Mouse (Mus musculus): ENCODE data around the gene Pemt. TPM values are rescaled to one million over a fixed set of nuclear protein-coding genes. Genes with fewer than 3 reads are reported as not detected.

Gene Pemt
- total RNA-seq (2021): 1 to 10 TPM; 6.3 to 8.0 TPM
- long read RNA-seq, experiment 1: 0 reads
- long read RNA-seq, experiment 2, partial matches to known transcripts: 0 of 4 reads
- long read RNA-seq, experiment 2, other reads (novel, unspliced or antisense): 2 of 4 reads

DNA sequence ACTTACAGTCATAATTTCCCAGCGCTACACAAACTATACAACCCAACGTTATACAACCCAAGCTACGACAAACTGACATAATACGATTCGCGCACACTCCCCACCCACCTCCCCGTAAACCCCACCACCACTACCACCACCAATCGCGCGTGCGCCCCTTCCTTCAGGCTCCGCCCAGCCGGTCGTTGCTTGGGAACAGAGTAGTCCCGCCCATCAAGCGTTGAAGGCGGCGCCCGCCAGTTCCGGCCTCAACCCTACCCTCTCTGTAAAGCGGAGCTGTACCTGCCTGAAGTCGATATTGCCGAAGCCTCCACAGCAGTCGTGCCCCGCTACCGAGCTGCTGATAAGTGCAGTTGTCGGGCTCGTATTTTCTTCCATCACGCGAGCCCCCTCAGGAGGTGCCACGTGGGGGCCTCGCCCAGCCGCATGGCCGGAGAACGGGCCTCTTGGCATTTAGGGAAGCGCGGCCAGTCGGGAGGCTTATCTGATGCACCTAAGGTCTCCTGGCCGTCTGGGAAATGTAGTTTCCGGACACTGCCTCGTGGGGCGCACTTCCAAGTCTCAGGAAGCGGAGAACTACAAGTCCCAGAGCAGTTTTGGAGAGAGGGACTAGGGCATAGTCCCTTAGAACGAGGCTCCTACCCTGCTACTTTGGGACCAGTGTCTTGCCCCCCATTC lies at the start of gene Pemt:
Gene Pemt, minus strand, starts transcription at position 432 of the 678 bp plus-strand sequence.
- DNase-seq (ENCODE audit: low spot score in 2 of 2): peak; percentile 96

DNA sequence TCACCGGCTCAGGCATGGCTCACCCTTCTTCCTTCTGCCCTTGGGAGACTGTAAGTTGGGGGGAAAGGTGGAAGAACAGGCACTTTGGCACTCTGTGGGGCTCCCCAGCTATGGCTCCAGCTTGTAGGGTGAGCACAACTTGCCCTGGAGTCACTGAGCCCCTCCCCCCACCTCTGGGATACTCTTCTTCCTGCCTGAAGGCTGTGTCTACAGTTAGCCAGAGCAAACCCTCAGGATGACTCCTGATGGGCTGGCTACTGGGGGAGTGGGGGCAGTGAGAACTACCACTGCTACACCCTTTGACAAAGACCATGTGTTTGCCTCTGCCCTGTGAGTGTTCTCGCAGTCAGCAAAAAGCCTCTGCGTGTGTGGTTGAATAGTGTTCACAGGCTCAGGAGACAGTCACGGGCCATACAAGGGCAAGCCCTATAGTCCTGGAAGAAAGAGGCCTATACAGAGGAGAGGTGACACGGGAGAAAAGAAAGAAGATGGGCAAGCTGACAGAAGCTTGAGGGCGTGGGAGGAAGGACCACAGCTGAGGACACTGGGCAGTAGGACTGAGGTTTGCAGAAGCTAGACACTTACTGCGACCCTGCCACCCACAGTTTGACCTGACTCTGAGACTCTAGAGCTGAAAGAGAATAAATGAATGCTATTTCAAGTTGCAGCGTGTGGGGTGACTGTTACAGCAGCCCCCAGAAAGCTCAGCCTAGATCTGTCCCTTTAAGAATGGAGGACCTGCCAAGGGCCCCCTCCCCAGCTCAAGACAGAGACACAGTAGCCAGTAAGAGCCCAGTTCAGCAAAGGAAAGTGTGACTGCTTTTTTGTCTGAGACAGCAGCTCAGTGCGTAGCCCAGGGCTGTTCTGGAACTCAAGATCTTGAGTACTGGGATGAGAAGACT lies 48.9 kb upstream of the Pemt start:
- DNase-seq (ENCODE audit: low spot score in 2 of 2): no peak

DNA sequence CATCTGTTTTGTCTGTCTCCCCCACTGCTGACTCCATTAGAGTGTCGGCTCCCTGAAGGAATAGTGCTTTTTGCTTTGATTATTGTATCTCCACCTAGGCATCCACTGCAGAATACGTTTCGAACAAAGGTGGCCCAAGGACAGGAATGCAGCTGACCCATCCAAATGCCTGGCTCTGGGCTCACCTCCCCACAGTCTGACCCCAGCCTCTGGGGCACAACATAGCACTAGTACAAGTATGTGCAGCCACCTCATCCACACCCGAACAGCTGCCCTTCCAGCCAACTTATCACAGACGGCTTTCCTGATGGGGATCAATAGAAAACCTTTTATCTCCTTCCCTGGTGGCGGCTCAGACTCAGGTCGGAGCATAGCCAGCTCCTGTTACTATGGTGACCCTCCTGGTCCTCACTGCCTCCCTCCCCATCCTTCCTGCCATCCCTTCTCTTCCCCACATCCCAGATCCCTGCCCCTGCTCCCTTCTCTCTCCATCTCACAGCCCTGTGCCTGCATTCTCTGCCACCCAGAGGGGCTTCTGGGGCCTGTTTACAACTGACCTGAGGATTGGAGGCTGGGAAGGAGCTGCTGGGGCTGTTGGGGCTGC lies 47.8 kb upstream of the Pemt start:
- DNase-seq (ENCODE audit: low spot score in 2 of 2): no peak

DNA sequence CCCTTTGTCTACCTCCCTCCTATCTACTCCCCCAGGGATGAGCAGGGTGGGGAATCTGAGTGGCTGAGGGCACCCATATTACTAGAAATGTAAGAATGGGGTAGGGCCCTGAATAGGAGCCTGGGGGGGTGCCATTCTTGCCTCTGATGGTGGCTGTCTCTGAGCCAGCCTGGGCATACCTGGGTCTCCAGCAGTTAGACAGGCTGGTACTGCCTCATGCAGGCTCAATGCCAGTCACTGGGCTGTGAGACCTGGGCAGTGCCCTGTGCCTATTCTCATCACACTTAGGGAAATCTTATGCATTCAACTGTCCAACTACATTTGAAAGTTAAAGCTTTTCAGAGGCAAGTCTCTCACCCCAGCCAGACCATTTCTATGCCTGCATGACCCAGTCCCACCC lies 46.9 kb upstream of the Pemt start:
- DNase-seq (ENCODE audit: low spot score in 2 of 2): no peak

DNA sequence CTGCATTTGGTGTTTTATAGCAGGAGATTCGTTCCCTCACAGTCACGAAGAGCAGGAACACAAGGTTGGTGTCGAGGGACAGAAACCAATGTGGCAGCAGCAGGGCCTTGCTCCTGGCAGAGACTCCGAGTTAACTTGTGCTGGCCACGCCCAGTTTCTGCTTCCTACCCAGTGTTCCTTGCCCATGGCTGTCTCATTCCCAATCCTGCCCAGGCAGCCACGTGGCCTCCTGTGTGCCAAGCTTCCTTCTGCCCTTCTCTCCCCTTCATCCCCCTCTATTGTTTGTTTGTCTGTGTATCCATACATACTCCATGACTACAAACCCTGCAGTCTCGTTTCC lies 45.1 kb upstream of the Pemt start:
- DNase-seq (ENCODE audit: low spot score in 2 of 2): no peak

DNA sequence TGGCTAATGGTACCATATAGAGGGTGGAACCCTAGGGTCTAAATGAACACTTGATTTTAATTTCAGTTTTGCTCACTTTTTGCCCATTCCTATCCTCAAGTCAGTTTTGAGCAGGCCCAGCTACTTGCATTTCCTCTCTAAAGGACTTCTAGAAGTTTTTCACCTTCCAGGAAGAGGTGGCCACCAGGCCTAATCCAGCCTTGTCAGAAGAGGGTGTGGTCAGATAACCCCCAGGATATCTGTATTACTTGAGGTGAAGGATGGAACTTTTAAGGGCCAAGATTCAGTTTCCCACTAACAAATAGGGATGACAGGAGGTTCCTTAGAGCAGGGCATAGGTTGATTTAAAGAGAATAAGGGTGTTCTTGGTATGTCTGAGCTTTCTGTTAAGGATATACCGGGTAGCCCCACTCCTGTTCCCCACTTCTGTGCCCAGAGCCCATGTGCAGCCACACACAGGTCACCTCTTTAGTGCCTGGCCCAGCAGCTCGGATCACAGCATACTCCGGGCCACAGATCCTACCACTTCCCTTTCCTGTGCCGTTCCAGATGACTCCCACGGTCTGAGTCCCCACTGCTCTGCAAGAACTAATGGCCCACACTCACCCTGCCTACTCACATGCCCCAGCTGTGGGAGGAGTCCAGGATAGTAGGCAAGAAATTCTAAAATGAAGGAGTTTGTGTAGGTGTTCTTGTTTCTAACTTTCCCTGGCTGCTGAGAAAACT lies 44.6 kb upstream of the Pemt start:
- peak in 1 of 2 experiments; percentile 31 for DNase-seq (ENCODE audit: low spot score in 2 of 2)

DNA sequence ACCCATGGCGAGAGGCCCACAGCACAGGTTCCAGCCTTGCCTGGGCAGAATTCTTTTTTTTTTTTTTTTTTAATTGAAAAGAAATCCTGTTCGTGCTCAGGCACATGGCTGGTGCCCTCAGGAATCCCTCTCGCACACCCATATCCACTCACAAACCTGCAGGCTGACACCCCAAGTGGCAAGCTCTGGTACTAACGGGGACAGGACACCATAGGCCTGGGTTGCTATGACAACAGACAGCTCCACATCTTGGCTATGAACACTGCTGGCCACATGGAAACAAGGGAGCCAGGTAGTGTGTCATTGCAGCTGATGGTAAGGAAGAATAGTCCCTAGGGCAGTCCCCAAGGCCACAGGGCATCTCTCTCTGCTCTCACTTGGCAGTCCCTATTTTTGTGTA lies 42.7 kb upstream of the Pemt start:
- peak; percentile 30 to 48 for DNase-seq (ENCODE audit: low spot score in 2 of 2)

DNA sequence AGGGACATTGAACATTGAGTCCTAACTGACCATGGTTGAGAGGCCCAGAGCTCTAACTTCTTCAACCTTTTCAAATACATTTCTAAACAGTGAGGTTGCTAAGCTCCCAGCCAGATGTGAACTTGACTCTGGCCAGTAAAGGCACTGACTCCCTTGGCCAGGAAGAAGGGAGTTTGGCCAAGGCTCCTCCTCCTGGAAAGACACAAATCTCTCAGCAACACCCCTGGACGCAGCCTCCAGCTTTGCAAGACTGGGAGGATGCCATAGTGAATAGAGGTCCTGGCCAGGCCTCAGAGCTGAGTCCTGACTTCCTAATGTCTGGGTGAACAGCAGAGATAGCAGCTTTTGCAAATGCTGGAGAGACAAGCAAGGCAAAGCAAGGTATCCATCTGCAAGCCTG lies 40.4 kb upstream of the Pemt start:
- DNase-seq (ENCODE audit: low spot score in 2 of 2): no peak

DNA sequence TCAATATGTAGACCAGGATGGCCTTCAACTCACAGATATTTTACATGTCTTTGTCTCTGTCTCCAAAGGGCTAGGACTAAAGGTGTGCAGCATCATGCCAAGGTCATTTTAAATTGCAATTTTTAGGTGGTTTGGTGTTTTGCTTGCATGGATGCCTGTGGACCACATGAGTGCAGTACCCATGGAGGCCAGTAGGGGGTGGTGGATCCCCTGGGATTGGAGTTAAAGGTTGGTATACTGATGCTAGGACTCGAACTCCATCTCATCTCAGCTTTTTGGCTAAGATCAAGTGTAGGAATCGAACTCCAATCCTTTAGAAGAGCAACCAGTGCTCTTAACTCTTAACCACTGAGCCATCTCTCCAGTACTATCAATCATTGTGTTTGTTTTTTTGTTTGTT lies 38.3 kb upstream of the Pemt start:
- peak in 1 of 2 experiments; percentile 34 for DNase-seq (ENCODE audit: low spot score in 2 of 2)

DNA sequence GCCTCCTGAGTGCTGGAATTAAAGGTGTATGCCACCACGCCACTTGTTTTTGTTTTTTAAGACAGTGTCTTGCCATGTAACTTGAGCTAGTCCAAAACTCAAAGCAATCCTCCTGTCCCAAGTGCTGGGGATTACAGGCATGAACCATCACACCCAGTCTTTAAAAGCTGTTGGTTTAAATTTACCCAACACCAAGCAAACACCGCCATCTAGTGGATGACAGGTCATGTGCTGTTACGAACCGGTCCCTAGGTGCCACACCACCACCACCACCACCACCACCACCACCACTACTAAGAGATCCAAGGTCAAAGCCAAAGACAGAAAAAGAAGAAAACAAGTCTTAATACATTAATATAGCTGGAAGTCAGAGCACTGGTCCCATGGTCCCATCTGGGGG lies 30.5 kb upstream of the Pemt start:
- peak; percentile 76 to 85 for DNase-seq (ENCODE audit: low spot score in 2 of 2)

DNA sequence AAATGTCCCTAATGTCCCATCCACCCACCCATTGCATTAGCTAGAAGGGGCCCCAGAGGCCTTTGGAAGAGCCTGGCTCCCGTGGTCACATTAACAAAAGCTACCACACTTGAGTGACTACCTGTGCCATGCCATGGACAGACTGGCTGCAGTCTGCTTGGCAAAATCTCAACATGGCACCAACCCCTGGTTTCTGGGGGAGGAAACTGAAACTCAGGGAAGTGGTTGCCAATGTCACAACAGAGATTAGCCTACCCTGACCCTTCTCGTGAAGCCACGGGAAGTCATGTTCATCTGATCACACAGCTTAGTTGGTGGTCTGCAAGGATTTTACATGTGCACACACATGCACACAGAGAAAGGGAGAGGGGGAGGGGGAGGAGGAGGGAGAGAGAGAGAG lies 29.9 kb upstream of the Pemt start:
- DNase-seq (ENCODE audit: low spot score in 2 of 2): no peak

DNA sequence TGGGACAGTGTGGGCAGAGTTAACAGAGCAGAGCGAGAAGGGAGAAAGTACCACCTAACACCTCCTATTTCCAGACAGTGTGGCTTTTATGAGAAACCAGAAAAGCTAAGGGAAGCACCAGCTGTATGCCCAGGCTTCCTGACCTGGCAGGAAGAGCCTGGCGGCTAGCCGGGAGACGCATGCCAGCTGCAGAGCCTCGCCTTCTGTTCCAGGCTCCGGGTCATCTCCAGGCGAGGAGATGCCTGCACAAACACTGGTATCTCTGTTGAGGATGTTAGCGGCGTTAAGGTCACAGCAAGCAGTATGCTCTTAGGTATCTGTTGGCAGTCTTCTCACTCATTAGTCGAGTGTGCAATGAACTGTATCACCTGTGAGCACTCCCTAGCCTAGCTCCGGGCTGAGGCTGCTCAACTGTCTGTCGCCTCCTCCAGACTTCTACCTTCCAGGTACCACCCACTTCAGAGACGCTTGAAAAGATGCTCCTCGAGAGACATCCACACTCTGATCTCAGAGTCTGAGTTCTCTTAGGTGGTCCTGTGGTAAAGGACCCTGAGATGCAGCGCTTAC lies 27.7 kb upstream of the Pemt start:
- peak in 1 of 2 experiments; percentile 26 for DNase-seq (ENCODE audit: low spot score in 2 of 2)

DNA sequence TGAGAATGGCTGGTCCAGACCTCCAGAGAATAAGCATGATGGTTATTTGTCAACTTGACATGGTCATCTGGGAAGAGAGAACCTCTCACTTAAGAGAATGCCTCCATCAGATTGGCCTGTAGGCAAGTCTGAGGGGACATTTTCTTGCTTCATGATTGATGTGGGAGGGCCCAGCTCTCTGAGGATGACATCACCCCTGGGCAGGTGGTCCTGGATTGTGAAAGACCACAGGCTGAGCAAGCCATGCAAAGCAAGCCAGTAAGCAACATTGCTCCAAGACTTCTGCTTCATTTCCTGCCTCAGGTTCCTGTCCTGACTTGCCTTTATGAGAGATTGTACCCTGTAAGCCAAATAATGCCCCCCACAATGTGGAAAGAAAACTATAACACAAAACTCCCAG lies 26.8 kb upstream of the Pemt start:
- DNase-seq (ENCODE audit: low spot score in 2 of 2): no peak

DNA sequence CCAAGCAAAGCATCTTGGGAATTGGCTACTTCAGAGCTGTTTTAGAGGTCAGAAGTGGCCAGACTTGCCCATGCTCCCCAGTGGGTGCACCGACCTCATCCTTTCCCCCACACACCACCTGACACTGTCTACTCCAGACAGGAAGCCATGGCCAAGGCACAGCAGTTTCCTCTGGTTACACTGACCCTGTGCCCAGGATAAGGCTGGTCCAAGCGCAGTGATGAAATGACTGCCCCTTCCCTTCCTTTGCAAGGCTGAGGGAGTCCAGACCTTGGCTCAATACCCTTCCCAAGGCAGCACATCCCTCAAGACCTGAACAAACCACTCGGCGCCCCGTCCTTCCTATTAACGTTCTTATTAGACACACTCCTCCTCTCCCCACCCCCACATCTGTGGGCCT lies 24.9 kb upstream of the Pemt start:
- no peak for DNase-seq (ENCODE audit: low spot score in 2 of 2)

DNA sequence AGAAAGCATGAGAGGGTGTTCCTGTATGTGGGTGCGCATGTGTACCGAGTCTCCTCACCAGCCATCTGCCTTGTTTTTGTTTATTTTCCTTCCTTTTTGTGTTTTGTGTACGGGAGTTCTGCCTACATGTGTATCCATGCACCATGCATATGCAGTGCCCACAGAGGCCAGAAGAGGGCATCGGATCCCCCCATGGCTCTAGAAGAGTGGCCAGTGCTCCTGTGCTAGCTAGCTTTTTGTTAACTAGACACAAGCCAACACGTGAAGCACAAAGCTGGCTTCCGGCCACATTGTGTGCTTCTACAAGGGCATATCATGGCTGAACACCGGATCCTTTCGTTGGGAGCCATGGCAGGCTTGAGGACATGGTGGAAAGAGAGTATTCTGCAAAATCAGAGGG lies 24.3 kb upstream of the Pemt start:
- DNase-seq (ENCODE audit: low spot score in 2 of 2): peak in 1 of 2 experiments; percentile 36

DNA sequence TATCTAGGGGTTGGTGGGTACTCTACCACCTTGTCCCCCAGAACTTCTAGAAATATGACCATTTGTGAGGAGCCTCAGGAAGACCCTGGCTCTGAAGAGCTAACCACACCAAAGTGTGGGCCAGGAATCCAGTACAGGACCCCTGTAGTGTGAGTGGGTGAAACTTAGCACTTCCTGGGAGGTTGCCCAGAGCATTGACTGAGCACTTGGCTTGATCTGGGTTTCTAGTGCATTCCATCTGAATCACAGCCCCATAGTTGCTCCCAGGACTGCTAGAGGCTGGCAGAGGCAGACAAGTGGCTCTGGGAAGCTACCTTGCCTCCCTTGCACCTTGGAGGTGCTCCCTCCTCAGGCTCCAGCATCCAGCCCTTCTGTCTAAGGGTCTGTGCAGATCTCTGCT lies 22.3 kb upstream of the Pemt start:
- DNase-seq (ENCODE audit: low spot score in 2 of 2): no peak

DNA sequence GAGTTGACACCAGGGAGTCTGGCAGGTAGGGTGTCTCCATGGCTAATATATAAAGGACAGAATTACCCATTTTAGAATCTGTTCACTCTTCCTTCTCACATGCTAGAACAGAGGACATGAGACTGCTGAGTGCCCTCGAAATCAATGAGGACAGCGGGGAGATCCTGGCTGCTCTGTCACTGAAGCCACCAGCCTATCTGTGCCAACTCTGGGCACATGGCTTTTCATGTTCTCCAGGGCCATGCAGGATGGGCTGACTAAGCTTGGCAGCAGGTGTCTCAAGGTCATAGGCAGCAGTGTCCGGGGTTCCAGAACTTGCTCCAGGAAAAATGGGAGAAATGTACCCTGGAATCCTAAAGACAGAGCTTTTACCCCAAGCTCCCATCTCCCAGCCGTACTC lies 21.4 kb upstream of the Pemt start:
- no peak for DNase-seq (ENCODE audit: low spot score in 2 of 2)

DNA sequence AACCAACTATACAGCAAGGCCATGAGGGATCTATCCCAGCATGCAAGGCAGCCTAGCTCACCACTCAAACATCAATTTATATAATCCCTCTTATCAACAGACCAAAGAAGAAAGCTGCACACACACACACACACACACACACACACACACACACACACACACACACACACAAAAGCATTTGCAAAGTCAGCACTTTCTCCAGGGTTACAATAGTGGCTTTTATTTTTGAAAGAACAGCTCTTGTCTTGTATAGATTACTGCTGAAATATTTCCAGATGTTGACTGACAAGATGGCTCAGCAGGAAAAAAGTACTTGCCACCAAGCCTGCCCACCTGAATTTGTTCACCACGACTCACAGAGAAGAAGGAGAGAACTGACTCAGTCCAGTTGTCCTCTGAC lies 19.0 kb upstream of the Pemt start:
- no peak for DNase-seq (ENCODE audit: low spot score in 2 of 2)

DNA sequence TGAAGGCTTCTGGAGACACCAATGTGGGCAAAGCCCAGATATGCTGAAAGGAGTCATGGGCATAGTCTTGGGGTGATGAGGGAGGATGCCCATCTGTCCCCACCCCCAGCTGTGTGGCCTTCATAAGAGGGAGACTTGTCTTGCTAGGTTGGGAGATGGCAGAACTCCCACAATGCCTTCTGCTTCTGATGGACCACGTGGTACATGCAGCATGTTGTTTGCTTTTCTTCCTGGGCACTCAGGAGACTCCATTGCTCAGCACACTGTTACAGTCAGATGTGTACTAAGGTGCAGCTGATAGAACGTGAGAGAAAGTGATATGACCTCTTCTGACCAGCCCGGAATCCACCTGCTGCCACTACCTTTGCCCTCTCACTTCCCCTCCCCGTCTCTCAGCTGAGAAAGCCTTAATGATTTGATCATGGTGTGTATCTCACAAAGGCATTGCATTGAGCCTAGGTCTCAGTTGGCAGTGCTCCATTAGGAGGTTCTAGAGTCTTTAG lies 15.3 kb upstream of the Pemt start:
- no peak for DNase-seq (ENCODE audit: low spot score in 2 of 2)

DNA sequence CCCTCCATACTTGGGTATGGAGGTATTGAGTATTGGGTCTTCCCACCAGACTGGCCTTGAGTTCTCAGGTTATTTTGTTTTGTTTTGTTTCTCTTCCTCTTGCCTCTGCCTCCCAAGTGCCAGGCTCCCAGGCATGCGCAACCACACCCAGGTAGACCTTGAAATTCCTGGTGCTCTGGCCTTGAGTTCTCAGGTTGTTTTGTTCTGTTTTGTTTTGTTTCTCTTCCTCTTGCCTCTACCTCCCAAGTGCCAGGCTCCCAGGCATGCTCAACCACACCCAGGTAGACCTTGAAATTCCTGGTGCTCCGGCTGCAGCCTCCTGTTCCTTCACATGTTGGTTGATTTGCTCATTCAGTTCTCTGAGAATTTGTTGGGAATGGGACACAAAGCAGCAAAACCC lies 13.7 kb upstream of the Pemt start:
- DNase-seq (ENCODE audit: low spot score in 2 of 2): no peak

DNA sequence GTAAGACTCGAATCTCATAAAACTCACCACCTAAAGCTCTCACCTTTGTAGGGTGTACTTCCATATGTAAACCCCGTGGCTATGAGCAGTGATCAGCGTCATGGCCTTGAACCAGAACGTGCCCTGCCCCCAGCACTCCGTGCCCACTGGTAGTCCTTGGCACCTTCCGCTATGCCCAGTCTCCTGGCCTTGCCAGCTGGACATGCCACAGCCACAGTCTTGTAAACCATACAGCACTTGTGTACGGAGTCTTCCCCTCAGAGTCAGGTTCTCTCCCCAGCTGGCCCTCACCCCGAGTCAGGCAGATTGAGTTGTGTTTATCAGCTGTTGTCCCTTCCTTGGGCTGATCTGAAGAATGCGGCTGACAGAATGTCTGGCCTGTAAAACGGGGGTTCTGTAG lies 12.2 kb upstream of the Pemt start:
- no peak for DNase-seq (ENCODE audit: low spot score in 2 of 2)

Data from left cerebral cortex, adult 18-20 months (tissue).